Mouse (Mus musculus) cerebellum, adult 2 months (tissue): Measurements from ENCODE around the gene Chic1. TPM values are rescaled to one million over a fixed set of nuclear protein-coding genes. Genes with fewer than 3 reads are reported as not detected.

Experiments used
- DNase-seq, 2 experiments: peaks; one replicate each; pipeline ENCODE4 v3.0.0; 2021
- H3K27ac ChIP-seq: fragments of 200-500 bp; 2 replicates; pipeline ENCODE4 v1.5.1; 2012; ENCODE audit warnings: low read length, control low read depth, inconsistent platforms; ENCODE audit not compliant: insufficient read depth
- H3K27me3 ChIP-seq: fragments of 200-500 bp; 2 replicates; pipeline ENCODE4 v1.6.1; 2012; ENCODE audit warnings: inconsistent platforms, mild to moderate bottlenecking, low read length, moderate library complexity; ENCODE audit not compliant: control insufficient read depth, insufficient read depth
- H3K4me1 ChIP-seq: fragments of 200-500 bp; 2 replicates; pipeline ENCODE4 v1.6.1; 2011; ENCODE audit warnings: low read length; ENCODE audit not compliant: control insufficient read depth, insufficient read depth
- H3K4me3 ChIP-seq: fragments of 200-500 bp; replicated peaks from 2 replicates; pipeline ENCODE3; 2011; ENCODE audit warnings: mild to moderate bottlenecking, low read depth, low read length, control low read depth; ENCODE audit not compliant: insufficient read depth
- CTCF ChIP-seq: fragments of 200-500 bp; IDR thresholded peaks from 2 replicates; pipeline ENCODE4 v1.5.1; 2011; ENCODE audit warnings: low read depth, mild to moderate bottlenecking, control low read depth, low read length, moderate library complexity, borderline replicate concordance; ENCODE audit not compliant: insufficient read depth
- POLR2A ChIP-seq: fragments of 200-500 bp; IDR thresholded peaks from 2 replicates; pipeline ENCODE4 v1.6.1; 2011; ENCODE audit warnings: low read length, control low read depth, borderline replicate concordance; ENCODE audit not compliant: insufficient read depth
- WGBS: fragments of 180-500 bp; shearing (Covaris S2); methylation state at CpG from one replicate; pipeline ENCODE4 v1.1.7; 2018; 5-methylcytosine and 5-hydroxymethylcytosine counted together
- polyA plus RNA-seq: library from polyadenylated mRNA; depleted of rRNA; stranded (reverse); fragments of >200 nt; gene quantifications from 2 replicates; pipeline ENCODE4 v1.2.3, GENCODE M21; 2012; rRNA removed

The Chic1 gene
- polyA plus RNA-seq = 12.0 and 13.0 TPM in 2 replicates

- peak within 1 kb of the TSS; percentile 88 for H3K27ac ChIP-seq
- peak; percentile 78 to 84 for DNase-seq
- WGBS = 7% methylated on average over 34 of the region's 34 CpGs
- H3K27me3 ChIP-seq = no peaks in the 10 kb centered on the region
- H3K4me1 ChIP-seq = no peaks in the 10 kb centered on the region
- H3K4me3 ChIP-seq = peak within 1 kb of the TSS; percentile 78
- TF ChIP-seq CTCF = no peak
- TF ChIP-seq POLR2A = peak; percentile 42; the same call in 1 of the 2 replicates
Observed at GRCm38 (mm10) chrX:103356287-103356686, at the start of gene Chic1. TSS of gene Chic1 (plus strand) at chrX:103356476.

DNA sequence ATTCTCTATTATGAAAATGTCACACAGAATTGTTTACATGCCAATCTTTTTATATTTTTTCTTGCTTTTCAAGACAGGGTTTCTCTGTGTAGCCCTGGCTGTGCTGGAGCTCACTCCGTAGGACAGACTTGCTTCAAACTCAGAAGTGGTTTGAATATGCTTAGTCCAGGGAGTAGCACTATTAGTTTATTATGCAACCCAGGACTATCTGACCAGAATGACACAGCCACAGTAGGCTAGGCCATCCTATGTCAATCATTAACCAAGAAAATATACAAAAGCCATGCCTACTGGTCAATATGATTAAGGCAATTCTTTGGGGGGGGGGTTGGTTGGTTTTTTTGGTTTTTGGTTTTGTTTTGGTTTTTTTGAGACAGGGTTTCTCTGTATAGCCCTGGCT is 48.0 kb upstream of the Chic1 start:
- H3K4me3 ChIP-seq = no peak overlapping the region
- WGBS = 62% methylated on average over 1 of the region's 1 CpGs
- no peaks in the 10 kb centered on the region for H3K4me1 ChIP-seq
- H3K27ac ChIP-seq = no peak overlapping the region
- no peaks in the 10 kb centered on the region for H3K27me3 ChIP-seq
- TF ChIP-seq POLR2A (no peak), CTCF (no peak)
- DNase-seq = no peak

- Histone ChIP-seq H3K27me3 (no peaks in the 10 kb centered on the region), H3K4me3 (no peak overlapping the region), H3K4me1 (no peaks in the 10 kb centered on the region), H3K27ac (no peak overlapping the region)
- whole genome bisulfite sequencing = 91% methylated on average over 3 of the region's 3 CpGs
- TF ChIP-seq CTCF (no peak), POLR2A (no peak)
- no peak for DNase-seq
Observed at GRCm38 (mm10) chrX:103311723-103312122, 44.6 kb upstream of the Chic1 start.

GRCm38 (mm10) chrX:103314146-103314545 is 42.1 kb upstream of the Chic1 start:
- H3K4me1 ChIP-seq = no peaks in the 10 kb centered on the region
- no peak overlapping the region for H3K27ac ChIP-seq
- 84% methylated on average over 6 of the region's 6 CpGs for WGBS
- no peak for TF ChIP-seq POLR2A
- TF ChIP-seq CTCF = no peak
- H3K4me3 ChIP-seq = no peak overlapping the region
- no peaks in the 10 kb centered on the region for H3K27me3 ChIP-seq
- DNase-seq = no peak

- no peak for DNase-seq
- WGBS = 22% methylated on average over 13 of the region's 13 CpGs
- H3K27ac ChIP-seq = no peak within 1 kb of the TSS
- no peak within 1 kb of the TSS for H3K4me3 ChIP-seq
- no peaks in the 10 kb centered on the region; the same call in 1 of the 2 replicates for H3K27me3 ChIP-seq
- TF ChIP-seq POLR2A (no peak), CTCF (no peak)
- no peaks in the 10 kb centered on the region for H3K4me1 ChIP-seq
Observed at GRCm38 (mm10) chrX:103321146-103321545, 35.1 kb upstream of the Chic1 start, which contains the start of gene Cdx4. TSS of gene Cdx4 (plus strand) at chrX:103321398.

GRCm38 (mm10) chrX:103325900-103326299 is 30.4 kb upstream of the Chic1 start:
- 81% methylated on average over 3 of the region's 3 CpGs for WGBS
- no peak overlapping the region for H3K27ac ChIP-seq
- DNase-seq = no peak
- H3K4me1 ChIP-seq = no peaks in the 10 kb centered on the region
- TF ChIP-seq CTCF (no peak), POLR2A (no peak)
- H3K27me3 ChIP-seq = no peaks in the 10 kb centered on the region; the same call in 1 of the 2 replicates
- no peak overlapping the region for H3K4me3 ChIP-seq

DNA sequence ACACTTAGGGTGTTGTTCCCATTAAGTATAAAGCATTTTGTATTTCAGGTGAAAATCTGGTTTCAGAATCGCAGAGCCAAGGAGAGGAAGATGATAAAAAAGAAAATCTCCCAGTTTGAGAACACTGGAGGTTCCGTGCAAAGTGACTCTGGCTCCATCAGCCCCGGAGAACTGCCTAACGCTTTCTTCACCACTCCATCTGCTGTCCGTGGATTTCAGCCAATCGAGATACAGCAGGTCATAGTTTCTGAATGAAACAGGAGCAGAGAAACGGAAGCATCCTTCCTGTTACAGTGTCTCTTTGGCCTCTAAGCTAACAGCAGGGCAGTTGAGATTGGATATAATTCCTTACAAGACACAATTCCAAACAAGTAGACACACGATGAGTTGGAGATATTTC is 26.9 kb upstream of the Chic1 start:
- Histone ChIP-seq H3K4me3 (no peak overlapping the region), H3K4me1 (no peaks in the 10 kb centered on the region), H3K27me3 (no peaks in the 10 kb centered on the region), H3K27ac (no peak overlapping the region)
- 16% methylated on average over 8 of the region's 8 CpGs for WGBS
- TF ChIP-seq CTCF (no peak), POLR2A (no peak)
- peak; percentile 17 to 38 for DNase-seq

GRCm38 (mm10) chrX:103331125-103331858 is 25.0 kb upstream of the Chic1 start:
- no peak overlapping the region for H3K27ac ChIP-seq
- WGBS = 64% methylated on average over 5 of the region's 5 CpGs
- no peak for TF ChIP-seq CTCF
- no peak for TF ChIP-seq POLR2A
- H3K4me1 ChIP-seq = no peaks in the 10 kb centered on the region
- no peak for DNase-seq
- no peaks in the 10 kb centered on the region for H3K27me3 ChIP-seq
- no peak overlapping the region for H3K4me3 ChIP-seq
